Mouse (Mus musculus): ENCODE measurements around the gene Zmym1.
"Not testable (repeated sequence)": the region's sequence is repeated elsewhere in the genome, so short reads cannot be mapped to it uniquely, and the experiment has no call there.

Zmym1 gene

DNA sequence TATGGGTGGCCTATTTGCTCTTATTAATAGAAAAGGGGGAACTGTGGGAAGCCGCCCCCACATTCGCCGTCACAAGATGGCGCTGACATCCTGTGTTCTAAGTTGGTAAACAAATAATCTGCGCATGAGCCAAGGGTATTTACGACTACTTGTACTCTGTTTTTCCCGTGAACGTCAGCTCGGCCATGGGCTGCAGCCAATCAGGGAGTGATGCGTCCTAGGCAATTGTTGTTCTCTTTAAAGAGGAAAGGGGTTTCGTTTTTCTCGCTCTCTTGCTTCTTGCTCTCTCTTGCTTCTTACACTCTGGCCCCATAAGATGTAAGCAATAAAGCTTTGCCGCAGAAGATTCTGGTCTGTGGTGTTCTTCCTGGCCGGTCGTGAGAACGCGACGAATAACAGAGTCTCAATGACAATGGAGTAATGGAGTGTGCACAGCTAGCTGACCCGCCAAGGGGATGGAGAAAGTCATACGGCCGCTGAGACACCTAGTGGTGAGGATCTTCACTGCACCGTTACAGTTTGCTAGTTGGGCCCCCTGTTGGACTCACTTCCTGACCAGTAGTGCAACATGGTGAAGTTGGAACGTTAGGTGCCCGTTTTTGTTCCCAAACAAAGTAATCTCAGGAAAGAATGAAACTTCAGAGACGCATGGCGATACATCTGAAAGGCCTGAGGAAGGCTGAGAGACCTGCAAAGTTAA, 45.5 kb downstream of the Zmym1 start:
- not testable (repeated sequence) for H3K36me3 ChIP-seq (ENCODE audit: control insufficient read depth, insufficient read depth, low read length, poor library complexity, severe bottlenecking); H3K27me3 ChIP-seq (ENCODE audit: control insufficient read depth, insufficient read depth, low read length, poor library complexity, severe bottlenecking)
- DNase-seq (ENCODE audit: low read depth, low spot score): peak; percentile 92

DNA sequence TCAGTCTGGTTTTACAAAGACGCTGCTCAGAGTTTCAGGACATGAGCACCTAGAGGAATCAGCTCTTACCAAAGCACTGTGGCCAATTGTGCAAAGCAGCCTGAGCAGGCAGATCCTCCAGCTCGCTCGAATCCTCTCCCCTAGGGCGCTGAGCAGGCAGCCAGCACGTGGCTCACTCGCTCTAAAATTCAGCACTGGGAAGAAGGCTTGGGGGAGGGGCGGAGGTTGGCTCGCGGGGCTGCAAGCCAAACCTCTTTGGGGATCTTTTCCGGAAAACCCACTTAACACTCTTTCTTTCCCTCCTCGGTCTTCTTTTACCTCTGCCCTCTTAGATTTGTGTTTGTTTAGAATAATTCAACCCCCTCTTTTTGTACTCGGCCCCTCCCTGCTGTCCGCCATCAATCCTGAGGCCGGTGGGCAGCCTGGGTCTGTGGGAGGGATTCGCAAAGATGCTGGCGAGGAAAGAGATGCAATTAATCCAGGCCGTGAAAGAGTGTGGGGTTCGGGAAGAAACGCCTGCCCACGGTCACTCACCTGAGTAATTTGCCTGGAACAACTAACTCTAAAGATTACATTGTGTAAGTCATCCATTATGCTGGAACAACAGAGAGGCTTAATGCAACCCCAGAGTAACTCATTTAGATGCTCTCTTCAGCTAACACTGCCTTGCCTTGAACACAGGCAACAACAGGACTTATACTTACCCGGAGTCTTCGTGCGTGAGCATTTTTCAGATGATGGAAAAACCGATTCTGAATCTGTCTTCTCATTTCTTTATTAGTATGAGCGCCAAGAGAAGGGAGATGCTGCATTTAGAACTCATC, 55.6 kb downstream of the Zmym1 start:
- Histone ChIP-seq H3K27me3 (ENCODE audit: control insufficient read depth, insufficient read depth, low read length, poor library complexity, severe bottlenecking) (no peaks in the 10 kb centered on the region), H3K36me3 (ENCODE audit: control insufficient read depth, insufficient read depth, low read length, poor library complexity, severe bottlenecking) (no peaks in the 10 kb centered on the region)
- no peak for DNase-seq (ENCODE audit: low read depth, low spot score)

DNA sequence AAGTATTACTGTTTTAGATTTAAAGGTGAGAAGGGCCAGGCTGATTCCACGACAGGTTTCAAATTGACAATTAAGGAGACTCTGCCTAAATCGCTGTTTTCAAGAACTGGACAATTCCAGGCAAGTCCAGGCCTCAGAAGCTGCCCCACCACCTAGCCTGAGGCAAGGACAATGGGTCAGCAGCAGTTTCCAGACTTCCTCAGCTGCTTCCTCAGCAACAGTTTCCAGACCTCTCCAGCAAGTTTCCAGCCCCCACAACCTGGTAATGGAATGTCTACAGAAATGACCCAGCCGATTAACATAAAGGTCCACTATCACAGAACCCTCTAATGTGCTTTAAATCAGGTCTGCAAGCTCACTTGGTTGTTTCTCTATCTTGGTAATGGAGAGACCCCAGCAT, 56.6 kb downstream of the Zmym1 start:
- no peak for DNase-seq (ENCODE audit: low read depth, low spot score)
- H3K27me3 ChIP-seq (ENCODE audit: control insufficient read depth, insufficient read depth, low read length, poor library complexity, severe bottlenecking): no peaks in the 10 kb centered on the region
- H3K36me3 ChIP-seq (ENCODE audit: control insufficient read depth, insufficient read depth, low read length, poor library complexity, severe bottlenecking): no peaks in the 10 kb centered on the region

DNA sequence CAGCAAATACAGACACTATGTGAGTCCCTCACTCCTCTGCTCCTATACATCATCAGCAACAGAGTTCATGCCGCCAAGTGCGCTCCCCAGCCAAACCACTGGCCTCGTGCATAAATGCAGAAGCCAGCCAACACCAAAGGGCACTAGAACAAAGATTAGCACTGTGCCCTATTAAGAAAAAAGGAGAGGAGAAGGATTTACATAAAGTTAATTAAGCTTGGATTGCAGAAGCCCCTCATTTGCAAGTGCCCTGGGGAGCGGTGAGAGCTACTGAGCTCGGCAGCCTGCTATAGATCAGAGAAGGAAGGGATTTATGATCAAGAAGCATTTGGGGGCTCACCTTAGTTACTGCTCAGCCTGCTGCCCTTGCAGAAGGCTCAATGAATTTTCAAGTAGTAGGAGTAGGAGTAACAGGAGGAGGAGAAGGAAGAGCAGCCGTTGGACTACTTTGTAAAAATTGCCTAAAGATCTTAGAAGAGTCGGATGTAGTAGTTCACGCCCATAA, 60.3 kb downstream of the Zmym1 start:
- H3K27me3 ChIP-seq (ENCODE audit: control insufficient read depth, insufficient read depth, low read length, poor library complexity, severe bottlenecking): no peaks in the 10 kb centered on the region
- no peaks in the 10 kb centered on the region for H3K36me3 ChIP-seq (ENCODE audit: control insufficient read depth, insufficient read depth, low read length, poor library complexity, severe bottlenecking)
- no peak for DNase-seq (ENCODE audit: low read depth, low spot score)

DNA sequence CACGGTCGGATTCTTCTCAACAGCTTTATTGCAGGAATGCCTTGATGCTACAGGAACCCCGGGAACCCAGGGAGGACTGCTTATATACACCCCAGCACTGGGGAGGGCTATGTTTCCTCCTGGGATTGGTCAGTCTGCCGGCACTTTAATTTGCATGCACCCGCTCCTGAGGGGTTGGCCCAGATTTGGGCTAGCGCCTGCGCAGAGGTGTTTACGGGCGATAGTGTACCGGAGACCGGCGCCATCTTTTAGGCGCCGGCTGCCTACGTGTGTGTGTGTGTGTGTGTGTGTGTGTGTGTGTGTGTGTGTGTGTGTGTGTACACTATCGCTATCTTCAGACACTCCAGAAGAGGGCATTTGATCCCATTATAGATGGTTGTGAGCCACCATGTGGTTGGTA, 61.6 kb downstream of the Zmym1 start:
- H3K27me3 ChIP-seq (ENCODE audit: control insufficient read depth, insufficient read depth, low read length, poor library complexity, severe bottlenecking); H3K36me3 ChIP-seq (ENCODE audit: control insufficient read depth, insufficient read depth, low read length, poor library complexity, severe bottlenecking); DNase-seq (ENCODE audit: low read depth, low spot score): not testable (repeated sequence)

Measured in splenic B cell, adult 2 months (primary cell).